Mouse (Mus musculus) gastrocnemius, adult 8-10 months (tissue): ENCODE data around the gene Slc48a1. TPM values are rescaled to one million over a fixed set of nuclear protein-coding genes. Genes with fewer than 3 reads are reported as not detected.
A peak's percentile ranks its signal among the peaks of the same experiment; 100 is the strongest.

Experiments used
- DNase-seq, 2 experiments: peaks; one replicate each; pipeline ENCODE4 v3.0.0; 2022; ENCODE audit warnings: low spot score in 2 of 2
- total RNA-seq, 4 experiments: library from RNA; stranded (reverse); gene quantifications; 2 replicates each; pipeline ENCODE4 v1.2.4; 2022

Gene Slc48a1
- total RNA-seq, result 10 to 100 TPM; 40.0 to 52.7 (median 47.3) TPM

GRCm38 (mm10) chr15:97778311-97779098 is at the start of gene Slc48a1:
Slc48a1 (plus strand) TSS chr15:97778520.
- DNase-seq, result no peak

DNA sequence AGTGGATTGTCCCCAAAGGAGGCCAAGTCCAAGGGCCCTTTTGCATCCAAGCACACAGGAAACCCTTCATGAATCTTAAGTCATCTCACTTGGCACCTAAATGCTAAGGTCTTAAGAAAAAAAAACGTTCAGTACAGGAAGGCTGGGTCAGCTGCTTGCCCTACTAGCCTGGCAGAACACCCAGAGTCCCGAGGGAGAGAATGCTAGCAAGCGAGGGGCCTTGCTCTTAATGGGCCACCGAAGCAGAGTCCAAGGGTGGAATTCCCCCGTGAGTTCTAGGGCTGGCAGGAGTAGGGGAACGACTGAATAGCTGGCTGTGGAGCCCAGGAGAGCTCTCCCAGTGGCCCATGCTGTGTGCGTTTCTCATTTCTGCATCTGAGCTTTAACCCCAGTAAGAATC is 49.5 kb upstream of the Slc48a1 start:
- DNase-seq, result no peak

DNA sequence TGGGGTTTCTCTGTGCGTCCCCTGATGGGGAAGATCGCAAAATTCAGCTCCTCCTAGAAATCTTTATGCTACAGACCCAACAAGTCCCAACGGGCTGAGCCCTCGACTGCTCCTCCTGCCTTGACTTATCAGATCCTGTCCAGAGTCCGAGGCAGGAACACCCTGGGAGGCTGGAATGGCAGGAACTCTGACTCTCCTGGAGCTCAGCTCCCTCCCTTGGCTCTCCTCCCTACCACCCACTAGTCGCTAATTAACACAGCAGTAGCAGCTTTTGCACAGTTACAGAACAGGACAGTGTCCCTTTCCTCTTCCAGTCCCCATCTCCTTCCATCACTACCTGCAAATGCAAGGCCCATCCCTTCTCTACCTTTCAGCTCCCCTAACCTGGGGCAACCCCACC is 48.0 kb upstream of the Slc48a1 start:
- no peak for DNase-seq

DNA sequence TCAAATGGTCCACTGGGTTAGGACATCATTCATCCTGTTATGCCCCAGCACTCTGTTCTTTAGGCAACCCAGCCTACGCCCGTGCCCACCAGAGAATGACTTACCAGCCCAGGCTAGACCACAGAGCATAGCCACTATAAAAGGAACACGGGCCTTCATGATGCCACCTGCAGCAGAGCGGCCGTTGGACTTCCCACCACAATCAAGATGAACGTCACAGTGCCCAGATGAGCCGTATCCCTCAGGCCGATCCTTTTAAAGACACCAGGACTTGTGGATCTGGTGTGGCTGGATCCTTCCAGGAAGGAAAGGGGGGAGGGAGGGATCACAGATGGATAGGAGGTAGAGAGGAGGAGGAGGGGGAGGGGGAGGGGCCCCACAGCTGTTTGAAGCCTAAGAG is 47.2 kb upstream of the Slc48a1 start, which contains the start of gene Endou:
TSS of gene Endou (minus strand) at position 229 of the 400 bp plus-strand sequence.
- no peak for DNase-seq

DNA sequence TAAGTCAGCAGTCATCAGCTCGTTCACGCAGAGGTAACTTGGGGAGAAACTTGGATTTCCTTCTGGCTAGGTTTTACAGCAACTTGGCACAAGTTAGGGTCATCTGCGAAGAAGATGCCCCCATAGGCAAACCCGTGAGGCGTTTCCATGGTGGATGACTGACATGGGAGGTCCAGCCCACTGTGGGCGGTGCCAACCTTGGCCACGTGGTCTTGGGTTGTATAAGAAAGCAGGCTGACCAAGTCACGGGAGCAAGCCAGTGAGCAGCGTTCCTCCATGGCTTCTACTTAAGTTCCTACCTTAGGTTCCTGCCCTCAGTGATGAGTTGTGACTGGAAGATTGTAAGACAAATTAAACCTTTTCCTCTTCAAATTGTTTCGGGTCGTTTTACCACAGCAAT is 46.3 kb upstream of the Slc48a1 start:
- no peak for DNase-seq

GRCm38 (mm10) chr15:97738923-97739322 is 39.4 kb upstream of the Slc48a1 start:
- no peak for DNase-seq

DNA sequence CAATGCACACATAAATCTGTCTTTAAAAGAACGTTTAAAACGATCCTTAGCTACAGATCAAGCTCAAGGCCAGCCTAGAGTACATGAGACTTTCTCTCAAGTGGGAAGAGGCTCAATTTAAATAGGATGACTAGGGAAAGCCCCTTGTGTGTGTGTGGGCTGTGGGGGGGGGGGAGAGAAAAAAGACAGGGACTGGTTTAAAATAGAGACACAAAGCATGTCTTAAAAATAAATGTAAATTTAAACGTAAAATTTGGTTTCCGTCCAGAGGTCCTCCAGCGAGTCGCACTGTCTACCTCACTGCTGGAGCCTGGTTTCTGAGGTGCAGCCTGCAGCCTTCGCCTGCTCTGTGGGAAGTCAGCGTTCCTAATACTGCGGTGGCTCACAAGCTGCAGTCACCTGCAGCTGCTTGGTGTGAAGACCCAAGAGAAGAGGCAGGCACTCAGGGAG is 38.0 kb upstream of the Slc48a1 start:
- no peak for DNase-seq

DNA sequence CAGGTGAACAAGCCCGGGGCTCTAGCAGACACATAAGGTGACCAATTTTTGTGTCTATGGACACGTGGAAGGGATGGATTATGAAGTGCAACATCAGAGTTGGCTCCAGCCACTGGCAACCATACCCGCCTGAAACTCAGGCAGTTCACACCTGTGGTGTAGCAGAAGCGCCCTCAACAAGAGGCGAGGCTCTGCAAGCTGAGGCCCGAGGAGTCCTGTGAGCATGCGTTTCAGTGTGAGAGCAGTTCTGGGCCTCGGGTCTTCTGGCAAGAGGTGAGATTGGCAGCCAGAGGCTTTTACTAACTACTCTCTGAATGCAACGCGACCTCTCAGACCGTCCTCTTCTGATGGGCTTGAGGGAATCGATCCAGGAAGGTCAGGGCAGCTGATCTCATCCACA is 36.7 kb upstream of the Slc48a1 start:
- DNase-seq, result no peak

- DNase-seq, result no peak
These were observed 36.2 kb upstream of the Slc48a1 start for GRCm38 (mm10) chr15:97742074-97742473.

- no peak for DNase-seq
These were observed 35.7 kb upstream of the Slc48a1 start for GRCm38 (mm10) chr15:97742600-97742999.

DNA sequence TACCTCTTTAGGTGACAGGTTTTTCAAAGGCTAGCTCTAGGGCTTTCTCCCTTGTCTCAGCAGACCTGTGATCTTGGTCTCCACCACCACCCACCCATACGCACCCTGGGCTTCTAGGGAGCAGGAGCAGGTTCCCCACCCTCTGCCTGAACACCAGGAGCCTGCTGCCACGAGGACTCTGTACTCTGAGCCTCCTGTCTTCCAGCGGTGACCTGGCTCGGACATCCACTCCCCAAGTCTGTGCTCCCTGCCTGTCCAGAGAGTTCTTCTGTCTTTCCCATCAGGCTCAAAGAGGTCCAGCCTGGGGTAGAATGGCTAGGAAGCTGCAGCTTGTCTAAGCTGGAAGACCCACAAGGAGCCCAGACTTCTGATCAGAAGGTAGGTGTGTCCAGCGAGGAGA is 35.1 kb upstream of the Slc48a1 start:
- no peak for DNase-seq

- DNase-seq, result no peak
These were observed 34.3 kb upstream of the Slc48a1 start for GRCm38 (mm10) chr15:97743961-97744525.

GRCm38 (mm10) chr15:97744930-97745329 is 33.4 kb upstream of the Slc48a1 start:
- no peak for DNase-seq

DNA sequence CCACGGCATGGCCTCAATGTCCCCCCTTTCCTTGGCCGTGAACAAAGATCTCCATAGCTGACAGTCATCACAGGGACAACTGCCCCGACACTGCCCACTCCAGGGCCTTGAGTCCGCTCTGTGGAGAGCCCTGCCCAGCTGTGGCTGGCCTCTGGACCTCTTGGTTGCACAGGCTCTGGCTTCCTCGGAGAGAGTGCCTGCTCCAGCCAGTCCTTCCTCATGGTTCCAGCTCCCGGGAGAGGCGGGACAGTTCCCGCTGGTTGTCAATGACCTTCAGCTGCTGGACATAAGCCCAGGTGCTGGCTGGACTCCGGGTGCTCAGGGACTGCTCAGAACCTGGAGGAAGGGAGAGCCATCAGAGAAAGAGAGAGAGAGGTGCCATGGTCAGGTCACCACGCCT is 33.0 kb upstream of the Slc48a1 start:
- DNase-seq, result peak; percentile 69 to 77

DNA sequence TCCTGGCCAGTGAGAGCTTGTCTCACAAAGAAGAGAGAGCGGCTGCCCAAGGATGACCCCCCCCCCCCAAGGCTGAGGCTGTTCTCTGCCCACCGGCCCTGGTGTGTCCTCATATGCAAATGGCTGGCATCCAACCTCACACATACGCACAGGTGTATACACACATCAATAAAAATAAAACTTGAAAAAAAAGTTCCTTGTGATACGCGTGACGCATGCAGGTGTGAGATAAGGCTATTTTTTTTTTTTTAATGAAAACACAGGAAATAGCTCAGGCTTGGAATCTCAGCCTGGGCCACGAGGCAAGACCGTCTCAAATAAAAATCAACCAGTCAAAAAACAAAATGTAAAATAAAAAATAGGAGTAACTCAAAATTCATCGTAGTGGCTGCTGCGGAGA is 32.0 kb upstream of the Slc48a1 start:
- DNase-seq, result no peak

DNA sequence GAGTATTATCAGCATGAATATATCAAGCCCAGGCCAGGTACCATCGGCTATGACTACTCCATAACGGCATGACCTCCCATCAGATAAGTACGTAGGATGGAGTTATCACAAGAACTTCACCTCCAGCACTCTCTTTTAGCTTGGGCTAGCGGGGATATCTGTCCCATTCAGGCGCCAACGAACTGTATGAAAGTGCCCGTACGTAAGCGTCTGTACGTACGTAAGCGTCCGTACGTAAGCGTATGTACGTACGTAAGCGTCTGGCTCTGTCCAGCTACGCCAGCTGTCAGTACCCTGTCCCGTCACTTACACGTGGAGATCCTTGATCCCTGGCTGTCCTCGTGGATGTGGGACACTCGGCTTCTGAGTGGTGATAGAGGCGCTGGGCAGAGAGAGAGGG is 31.6 kb upstream of the Slc48a1 start:
- no peak for DNase-seq

DNA sequence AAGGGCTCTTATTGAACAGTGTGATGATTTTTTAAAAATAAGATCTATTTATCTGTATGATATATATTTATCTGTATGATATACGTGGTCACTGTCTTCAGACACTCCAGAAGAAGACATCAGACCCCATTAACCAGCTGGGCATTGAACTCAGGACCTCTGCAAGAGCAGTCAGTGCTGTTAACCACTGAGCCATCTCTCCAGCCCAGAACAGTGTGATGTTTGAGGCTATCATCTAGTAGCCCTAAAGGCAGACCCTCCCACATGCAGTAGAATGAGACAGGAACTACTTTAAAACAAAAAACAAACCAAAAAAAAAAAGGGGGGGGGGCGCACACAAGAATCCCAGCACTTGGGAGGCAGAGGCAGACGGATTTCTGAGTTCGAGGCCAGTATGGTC is 30.8 kb upstream of the Slc48a1 start:
- no peak for DNase-seq

DNA sequence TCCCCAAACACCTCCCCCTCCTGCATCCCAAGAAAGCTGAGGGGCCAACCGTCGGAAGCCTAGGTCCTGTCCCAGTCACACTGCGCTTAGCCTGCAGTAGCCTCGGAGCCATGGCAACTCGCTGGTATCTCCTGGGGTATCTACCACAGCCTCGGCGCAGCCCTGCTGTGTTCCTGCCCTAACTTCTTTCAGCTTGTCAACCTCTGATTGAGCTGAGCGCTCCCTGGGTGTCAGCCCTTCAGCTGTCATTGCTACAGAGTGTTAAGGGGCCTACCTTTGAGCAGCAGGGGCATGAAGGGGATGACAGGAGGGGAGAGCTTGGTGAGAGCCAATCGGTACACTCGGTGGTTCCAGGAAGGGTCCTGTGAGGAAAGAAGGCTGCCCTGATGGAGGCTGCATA is 30.0 kb upstream of the Slc48a1 start:
- DNase-seq, result no peak

DNA sequence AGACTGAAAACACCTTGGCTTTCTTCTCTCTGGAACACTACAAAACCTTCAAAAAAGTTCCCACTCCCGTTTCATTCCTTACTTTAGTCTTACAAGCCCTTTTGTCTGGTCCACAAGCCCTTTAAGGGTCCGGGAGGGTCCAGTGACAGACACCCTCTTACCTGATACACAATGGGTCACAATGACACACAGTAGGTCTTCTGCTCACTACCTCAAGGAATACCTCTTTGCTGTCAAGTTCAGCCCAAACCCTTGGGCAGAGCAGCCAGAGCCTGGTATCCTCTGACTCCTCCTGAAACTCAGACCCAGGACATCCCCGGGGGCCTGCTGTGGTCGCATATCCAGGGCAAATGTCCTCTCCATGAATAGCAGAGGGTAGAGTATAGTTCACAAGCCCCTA is 29.4 kb upstream of the Slc48a1 start:
- no peak for DNase-seq

DNA sequence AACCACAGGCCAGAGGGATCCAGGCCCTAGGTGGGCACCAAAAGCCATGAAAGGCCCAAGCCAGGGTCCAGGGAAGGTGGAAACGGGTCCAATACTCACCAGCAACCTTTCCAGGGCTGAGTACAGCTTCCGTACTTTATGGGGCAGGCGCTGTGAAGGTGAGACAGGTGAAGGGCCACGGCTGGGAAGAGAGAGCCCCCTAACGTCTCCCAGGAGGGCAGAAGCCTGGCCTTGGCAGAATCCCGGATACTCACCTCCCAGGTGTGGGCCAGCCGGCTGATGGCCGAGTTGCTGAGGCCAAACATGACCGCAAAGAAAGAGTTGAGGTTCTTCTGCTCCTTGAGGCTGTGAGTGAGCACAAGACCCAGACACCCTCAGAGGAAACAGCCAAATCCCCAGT is 28.9 kb upstream of the Slc48a1 start:
- no peak for DNase-seq

DNA sequence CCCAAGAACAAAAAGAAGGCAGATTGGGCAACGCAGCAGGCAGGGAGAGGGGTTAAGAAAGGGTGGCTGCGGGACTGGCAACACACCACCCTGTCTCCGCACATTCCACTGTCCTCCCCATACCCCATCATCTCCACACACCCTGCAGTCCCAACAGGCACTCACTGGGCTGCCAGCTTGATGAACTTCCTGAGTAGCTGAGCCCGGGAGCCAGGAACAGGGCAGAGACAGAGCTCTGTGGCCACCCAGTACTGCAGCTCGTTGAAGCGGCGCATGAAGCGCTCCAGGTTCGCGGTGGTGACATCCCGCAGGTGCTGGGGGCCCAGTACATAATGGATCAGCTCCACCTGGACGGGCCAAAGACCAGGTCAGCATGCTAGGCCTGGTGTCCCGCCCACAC is 28.5 kb upstream of the Slc48a1 start:
- DNase-seq, result no peak

- DNase-seq, result no peak
These were observed 27.6 kb upstream of the Slc48a1 start for GRCm38 (mm10) chr15:97750697-97751096.

GRCm38 (mm10) chr15:97751676-97752075 is 26.6 kb upstream of the Slc48a1 start:
- no peak for DNase-seq
